Mouse (Mus musculus): ENCODE results near the gene Hoxd8. TPM values are rescaled to one million over a fixed set of nuclear protein-coding genes. Genes with fewer than 3 reads are reported as not detected.
A peak's percentile ranks its signal among the peaks of the same experiment; 100 is the strongest.

The Hoxd8 gene
- polyA plus RNA-seq, 2 experiments: 0.04 to 0.06 TPM

DNA sequence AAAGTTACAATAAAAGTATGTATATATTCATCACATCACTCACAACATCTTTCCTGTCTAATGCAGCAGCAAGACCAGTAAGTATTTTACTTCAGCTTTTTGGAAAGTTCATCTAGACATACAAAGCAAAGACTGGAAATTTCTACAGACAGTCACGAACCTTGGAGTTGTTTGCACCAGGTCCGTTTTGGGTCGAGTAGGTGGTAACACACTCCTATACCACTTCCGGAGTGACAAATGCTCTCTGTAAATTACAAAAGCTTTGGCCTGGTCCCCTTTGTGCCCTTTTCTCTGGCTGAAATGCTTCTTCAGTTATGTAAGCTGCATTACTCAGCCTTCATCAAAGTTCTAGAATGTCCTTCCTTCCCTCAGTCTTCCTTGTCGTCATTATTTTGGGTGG, 49.3 kb downstream of the Hoxd8 start:
- 13% methylated on average over 5 of the region's 5 CpGs for WGBS (ENCODE audit: insufficient replicate concordance)
- H3K4me1 ChIP-seq (replicated peaks; ENCODE audit: control insufficient read depth in 2 of 2, insufficient read depth in 2 of 2, low read length in 1 of 2): no peaks in the 10 kb centered on the region
- DNase-seq (ENCODE audit: low read depth in 3 of 3, low spot score in 3 of 3): no peak
- no peak overlapping the region for H3K4me3 ChIP-seq (ENCODE audit: insufficient read depth in 1 of 2, low read depth in 2 of 2, low read length in 2 of 2)
- TF ChIP-seq EP300 (IDR thresholded peaks at IDR 0.05; ENCODE audit: low read depth) (no peak), CTCF (IDR thresholded peaks at IDR 0.05; ENCODE audit: low read depth) (no peak)
- H3K9me3 ChIP-seq (ENCODE audit: control insufficient read depth, low read length): no peaks in the 10 kb centered on the region
- H3K9ac ChIP-seq (replicated peaks): no peak overlapping the region
- ATAC-seq (ENCODE audit: insufficient read depth): no peak
- H3K27me3 ChIP-seq (ENCODE audit: control insufficient read depth, insufficient read depth, low read length): peaks cover 71% of the 10 kb centered on the region
- H3K27ac ChIP-seq: no peak overlapping the region
- H3K4me2 ChIP-seq (ENCODE audit: low read depth): no peak overlapping the region
- H3K36me3 ChIP-seq (replicated peaks; ENCODE audit: control insufficient read depth, insufficient read depth, low read depth): no peaks in the 10 kb centered on the region

MicroRNAs within 50 kb of the gene (microRNA counts, 519-probe panel; counts per million panel counts)
- 69.9 counts per million for microRNA mmu-miR-10b

Small RNAs within 50 kb of the gene (microRNA-seq; reads per million reads assigned to microRNA genes)
- gene Gm44463 (not detected), gene Mir10b (772 reads per million, percentile 69 among the genes with 10 or more reads in this experiment)

Other genes starting within 250 kb of the Hoxd8 start
- gene Lnpk, start 125.2 kb upstream of the Hoxd8 start, polyA plus RNA-seq (2012; rRNA removed): 4.8 and 7.1 TPM in 2 replicates
- 15.4 and 15.5 TPM in 2 replicates for gene Lnpk, start 125.2 kb upstream of the Hoxd8 start, polyA plus RNA-seq (2014; fragmentation: Nextera tagmentation; extraction: Ambion mirVana)
- gene Evx2, start 45.1 kb upstream of the Hoxd8 start, polyA plus RNA-seq (2012; rRNA removed): 0.02 TPM in 1 of 2 replicates, not detected in the other
- gene Evx2, start 45.1 kb upstream of the Hoxd8 start, polyA plus RNA-seq (2014; fragmentation: Nextera tagmentation; extraction: Ambion mirVana): not detected in 2 replicates
- 0.09 and 0.29 TPM in 2 replicates for gene Hoxd13, start 36.3 kb upstream of the Hoxd8 start, polyA plus RNA-seq (2012; rRNA removed)
- gene Hoxd13, start 36.3 kb upstream of the Hoxd8 start, polyA plus RNA-seq (2014; fragmentation: Nextera tagmentation; extraction: Ambion mirVana): not detected in 2 replicates
- gene Hoxd12, start 29.6 kb upstream of the Hoxd8 start, polyA plus RNA-seq (2012; rRNA removed): 0.04 and 0.10 TPM in 2 replicates
- gene Hoxd12, start 29.6 kb upstream of the Hoxd8 start, polyA plus RNA-seq (2014; fragmentation: Nextera tagmentation; extraction: Ambion mirVana): not detected in 2 replicates
- 0.04 and 0.09 TPM in 2 replicates for gene Hoxd11, start 25.1 kb upstream of the Hoxd8 start, polyA plus RNA-seq (2012; rRNA removed)
- gene Hoxd11, start 25.1 kb upstream of the Hoxd8 start, polyA plus RNA-seq (2014; fragmentation: Nextera tagmentation; extraction: Ambion mirVana): not detected in 2 replicates
- gene Hoxd10, start 12.7 kb upstream of the Hoxd8 start, polyA plus RNA-seq (2012; rRNA removed): 0.07 TPM in 1 of 2 replicates, not detected in the other
- not detected in 2 replicates for gene Hoxd10, start 12.7 kb upstream of the Hoxd8 start, polyA plus RNA-seq (2014; fragmentation: Nextera tagmentation; extraction: Ambion mirVana)
- 0.03 TPM in 1 of 2 replicates, not detected in the other for gene Hoxd9, start 6.9 kb upstream of the Hoxd8 start, polyA plus RNA-seq (2012; rRNA removed)
- gene Hoxd9, start 6.9 kb upstream of the Hoxd8 start, polyA plus RNA-seq (2014; fragmentation: Nextera tagmentation; extraction: Ambion mirVana): not detected in 2 replicates
- gene Hoxd3, start 7.3 kb downstream of the Hoxd8 start, polyA plus RNA-seq (2012; rRNA removed): 0.02 and 0.19 TPM in 2 replicates
- not detected in 2 replicates for gene Hoxd3, start 7.3 kb downstream of the Hoxd8 start, polyA plus RNA-seq (2014; fragmentation: Nextera tagmentation; extraction: Ambion mirVana)
- 0.04 TPM in 1 of 2 replicates, not detected in the other for gene Hoxd4, start 7.3 kb downstream of the Hoxd8 start, polyA plus RNA-seq (2012; rRNA removed)
- gene Hoxd4, start 7.3 kb downstream of the Hoxd8 start, polyA plus RNA-seq (2014; fragmentation: Nextera tagmentation; extraction: Ambion mirVana): not detected in 2 replicates
- gene Gm28230, start 22.1 kb downstream of the Hoxd8 start, polyA plus RNA-seq (2012; rRNA removed): not detected in 2 replicates
- not detected in 2 replicates for gene Gm28230, start 22.1 kb downstream of the Hoxd8 start, polyA plus RNA-seq (2014; fragmentation: Nextera tagmentation; extraction: Ambion mirVana)
- not detected in 2 replicates for gene Hoxd1, start 58.4 kb downstream of the Hoxd8 start, polyA plus RNA-seq (2012; rRNA removed)
- gene Hoxd1, start 58.4 kb downstream of the Hoxd8 start, polyA plus RNA-seq (2014; fragmentation: Nextera tagmentation; extraction: Ambion mirVana): not detected in 2 replicates
- 14.5 and 23.8 TPM in 2 replicates for gene Mtx2, start 121.2 kb downstream of the Hoxd8 start, polyA plus RNA-seq (2012; rRNA removed)
- 74.7 and 83.3 TPM in 2 replicates for gene Mtx2, start 121.2 kb downstream of the Hoxd8 start, polyA plus RNA-seq (2014; fragmentation: Nextera tagmentation; extraction: Ambion mirVana)

Measured in liver, embryonic 14.5 days (tissue).